Mouse (Mus musculus) mouse trophoblast stem cell (cell line): ENCODE measurements around the gene Whrn.

ENCODE experiments used
- in situ Hi-C, 2 experiments: fragments of 300-500 bp; cut with MseI, MboI; formaldehyde crosslinking; loops; 2 replicates in 1 of 2; 3 replicates in 1 of 2; pipeline ENCODE4 v1.15.1; 2025

Gene Whrn

DNA sequence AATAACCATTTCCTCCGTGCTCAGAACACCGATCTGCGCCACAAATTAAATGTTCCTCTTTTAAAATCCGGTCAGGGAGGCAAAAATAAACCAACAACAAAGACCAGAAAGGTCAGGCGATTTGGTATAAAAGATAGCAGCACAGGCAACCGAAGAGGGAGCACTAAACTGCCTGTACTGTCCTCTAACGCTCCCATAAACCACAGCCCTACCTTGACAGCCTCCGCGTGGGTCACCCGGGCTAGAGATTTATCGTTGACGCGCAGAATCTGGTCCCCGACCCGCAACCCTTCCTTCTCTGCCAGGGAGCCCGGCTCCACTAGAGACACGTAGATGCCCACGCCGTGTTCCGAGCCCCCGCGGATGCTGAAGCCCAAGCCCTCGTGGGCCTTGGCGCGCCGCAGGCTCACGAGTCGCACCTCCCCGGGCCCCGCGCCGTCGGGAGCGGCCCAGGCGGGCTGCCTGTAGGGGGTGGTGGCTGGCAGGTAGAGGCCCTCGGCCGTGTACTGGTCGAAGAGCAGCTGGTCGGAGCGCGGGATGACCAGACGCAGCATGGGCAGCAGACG lies 1.3 kb downstream of the Whrn start:
- in situ Hi-C loops = no loop called here

DNA sequence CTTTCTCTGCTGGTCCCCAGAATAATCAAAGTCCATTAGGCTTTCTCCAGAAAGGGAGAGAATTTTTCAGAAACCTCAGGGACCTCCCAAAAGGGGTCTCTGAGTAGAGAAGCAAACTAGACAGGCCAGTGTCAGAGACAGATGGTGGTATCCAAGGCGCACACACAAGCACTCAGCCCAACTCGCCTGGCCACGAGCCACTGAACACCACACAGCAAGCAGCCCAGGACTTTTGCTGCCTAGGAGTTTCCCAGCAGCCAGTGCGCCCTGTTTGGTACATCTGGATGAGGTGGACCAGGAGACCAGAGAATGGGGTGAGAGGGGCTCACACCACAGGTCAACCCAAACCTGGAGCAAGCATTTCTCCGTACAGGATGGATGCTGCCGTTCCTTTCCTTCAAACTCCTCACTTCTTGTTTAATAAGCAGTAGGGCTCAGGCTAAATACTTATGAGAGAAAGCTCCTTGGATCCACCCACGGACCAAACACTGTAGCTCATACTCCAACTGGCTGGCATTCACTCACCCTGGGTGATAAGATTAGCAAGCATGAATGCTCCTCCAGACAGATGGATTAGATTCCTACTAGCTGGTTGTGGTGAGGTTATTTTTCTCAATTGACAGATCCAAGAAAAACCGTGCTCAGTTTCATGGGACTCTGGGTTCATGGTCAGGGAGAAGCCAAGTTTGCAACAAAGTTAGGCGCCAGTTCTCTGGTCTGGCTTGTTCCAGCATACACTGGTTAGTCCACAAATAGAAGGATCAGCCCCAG lies 2.3 kb downstream of the Whrn start:
- in situ Hi-C loops = no loop called here

- in situ Hi-C loops = no loop called here
These were observed 4.3 kb downstream of the Whrn start for GRCm38 (mm10) chr4:63491521-63491920.

GRCm38 (mm10) chr4:63490146-63490545 lies 5.6 kb downstream of the Whrn start:
- in situ Hi-C loops = no loop called here

GRCm38 (mm10) chr4:63489676-63490075 lies 6.1 kb downstream of the Whrn start:
- in situ Hi-C loops = no loop called here

GRCm38 (mm10) chr4:63487916-63488315 lies 7.9 kb downstream of the Whrn start:
- in situ Hi-C loops = no loop called here

DNA sequence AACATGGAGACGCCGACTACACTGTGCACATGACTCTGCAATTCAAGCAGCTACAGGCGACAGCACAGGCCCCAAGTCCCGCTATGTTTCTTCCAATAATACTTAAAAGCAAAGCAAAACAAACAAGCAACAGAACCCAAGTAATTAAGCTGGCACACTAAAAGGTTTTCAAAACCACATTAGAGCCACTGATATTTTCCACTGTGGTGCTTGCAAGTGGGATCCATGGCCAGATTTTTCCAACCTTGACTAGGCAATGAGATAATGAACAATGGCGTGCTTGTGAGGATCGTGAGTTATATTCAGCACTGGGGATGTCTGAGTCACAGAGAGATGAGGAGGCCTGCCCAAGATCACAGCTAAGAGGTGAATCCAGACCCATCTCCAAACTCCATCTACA lies 8.5 kb downstream of the Whrn start:
- in situ Hi-C loops = no loop called here

GRCm38 (mm10) chr4:63486523-63486922 lies 9.3 kb downstream of the Whrn start:
- in situ Hi-C loops = no loop called here

- in situ Hi-C loops = no loop called here
These were observed 12.1 kb downstream of the Whrn start for GRCm38 (mm10) chr4:63483741-63484140.

- in situ Hi-C loops = no loop called here
These were observed 15.0 kb downstream of the Whrn start for GRCm38 (mm10) chr4:63480845-63481167.

- in situ Hi-C loops = no loop called here
These were observed 15.5 kb downstream of the Whrn start for GRCm38 (mm10) chr4:63480098-63480844.

DNA sequence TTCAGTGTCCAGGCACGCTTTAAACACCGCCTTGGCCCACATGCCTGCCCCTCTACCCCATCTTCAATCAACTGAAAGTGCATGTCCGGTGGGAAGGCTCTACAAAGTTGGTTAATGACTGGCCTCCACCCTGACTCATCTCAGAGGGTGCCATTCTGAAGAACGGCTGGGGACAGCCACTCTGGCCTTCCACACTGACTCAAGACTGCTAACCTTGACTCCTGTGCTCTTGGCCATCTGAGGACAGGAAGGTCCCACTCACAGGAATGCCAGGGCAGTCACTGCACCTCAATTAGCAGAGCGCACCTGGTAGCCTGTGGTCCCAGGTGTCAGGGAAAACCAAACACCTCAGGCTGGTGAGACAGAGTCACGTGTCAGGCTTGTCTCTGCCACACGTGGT lies 17.8 kb downstream of the Whrn start:
- in situ Hi-C loops = no loop called here

DNA sequence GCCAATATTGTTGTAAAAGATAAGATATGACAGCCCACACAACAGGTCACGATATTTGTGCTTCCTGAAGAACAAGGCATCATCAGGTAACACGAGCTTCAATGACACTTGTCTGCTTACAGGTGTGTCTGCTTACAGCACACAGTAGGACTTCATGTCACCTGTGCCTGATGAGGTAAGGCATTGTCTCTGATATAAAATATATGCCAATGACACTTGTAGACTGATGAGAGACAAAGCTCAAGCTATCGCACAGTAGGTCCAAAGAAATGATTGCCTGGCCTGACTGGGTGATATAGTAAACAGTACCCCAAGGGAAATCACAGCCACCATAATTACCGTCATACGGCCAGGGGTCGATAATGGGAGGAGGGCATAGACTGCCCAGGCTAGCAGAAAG lies 18.9 kb downstream of the Whrn start:
- in situ Hi-C loops = no loop called here

- in situ Hi-C loops = no loop called here
These were observed 20.6 kb downstream of the Whrn start for GRCm38 (mm10) chr4:63475208-63475607.

GRCm38 (mm10) chr4:63474439-63474838 lies 21.4 kb downstream of the Whrn start:
- in situ Hi-C loops = no loop called here

DNA sequence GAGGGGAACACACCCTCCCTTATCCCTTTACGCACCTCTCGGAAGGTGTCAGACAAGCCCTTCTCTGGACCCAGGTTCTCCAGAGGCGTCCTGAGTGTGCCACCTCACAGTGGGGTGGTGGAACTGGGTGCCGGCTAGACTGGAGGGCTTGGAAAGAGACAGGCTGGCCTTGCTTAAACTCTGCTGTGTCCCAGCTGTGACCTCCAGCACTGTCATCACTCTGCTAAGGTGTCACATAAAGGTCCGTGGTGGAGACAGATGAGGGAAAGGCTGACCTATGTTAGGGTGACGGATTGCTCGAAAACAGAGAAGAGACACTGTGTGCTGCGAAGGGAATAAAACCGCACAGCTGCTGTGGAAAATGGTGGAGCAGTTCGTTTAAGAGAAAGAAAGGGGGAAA lies 28.5 kb downstream of the Whrn start:
- in situ Hi-C loops = no loop called here

DNA sequence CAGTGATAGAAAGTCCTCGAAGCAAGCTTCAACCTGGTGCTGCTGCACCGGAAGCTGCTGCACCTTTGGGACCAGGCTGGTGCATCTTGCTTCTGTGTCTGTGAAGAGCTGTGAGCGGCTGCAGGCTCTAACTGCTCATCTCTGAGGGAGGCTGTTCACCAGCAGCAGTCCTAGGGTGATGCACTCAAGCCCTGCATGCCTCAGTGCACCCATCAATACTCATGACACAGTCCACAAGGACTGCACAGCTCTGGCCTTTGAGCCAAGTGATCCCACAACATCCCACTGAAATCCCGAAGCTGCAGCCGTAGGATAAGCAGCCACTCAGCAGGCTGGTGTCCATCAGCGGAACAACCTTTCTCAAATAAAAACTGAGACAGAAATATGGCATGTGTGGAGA lies 29.6 kb downstream of the Whrn start:
- in situ Hi-C loops = no loop called here

DNA sequence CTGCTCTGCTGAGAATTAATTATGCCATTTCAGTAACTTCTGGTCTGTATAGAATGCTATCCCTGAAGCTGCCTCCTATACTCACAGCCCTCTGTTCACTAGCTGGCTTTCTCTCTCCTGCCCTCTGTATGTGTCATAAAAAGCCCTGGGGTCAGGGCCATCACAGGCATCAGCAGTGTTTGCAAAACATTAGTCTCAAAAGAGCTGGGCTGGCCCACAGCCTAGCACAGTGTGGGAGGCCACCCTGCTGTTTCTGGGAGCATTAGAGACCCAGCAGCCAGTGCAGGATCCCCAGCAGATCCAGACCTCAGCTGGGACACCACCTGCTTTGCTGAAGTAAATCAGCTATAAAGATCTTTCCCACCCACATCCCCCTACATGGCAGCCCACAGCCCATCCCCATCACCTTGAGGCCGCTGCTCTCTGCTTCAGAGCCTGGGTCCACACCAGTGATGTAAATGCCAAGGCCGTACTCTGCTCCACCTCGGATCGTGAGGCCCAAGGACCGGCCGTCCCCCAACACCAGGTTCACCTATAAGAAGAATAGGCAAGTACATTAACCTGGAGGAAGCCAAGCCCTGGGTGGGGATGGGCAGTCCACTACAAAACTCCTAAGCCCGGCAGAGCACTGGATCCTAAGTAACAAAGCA lies 34.8 kb downstream of the Whrn start:
- in situ Hi-C loops = no loop called here

GRCm38 (mm10) chr4:63459141-63459789 lies 36.5 kb downstream of the Whrn start:
- in situ Hi-C loops = no loop called here

- in situ Hi-C loops = no loop called here
These were observed 39.2 kb downstream of the Whrn start for GRCm38 (mm10) chr4:63456547-63456946.

GRCm38 (mm10) chr4:63453939-63454513 lies 41.8 kb downstream of the Whrn start:
- in situ Hi-C loops = no loop called here

DNA sequence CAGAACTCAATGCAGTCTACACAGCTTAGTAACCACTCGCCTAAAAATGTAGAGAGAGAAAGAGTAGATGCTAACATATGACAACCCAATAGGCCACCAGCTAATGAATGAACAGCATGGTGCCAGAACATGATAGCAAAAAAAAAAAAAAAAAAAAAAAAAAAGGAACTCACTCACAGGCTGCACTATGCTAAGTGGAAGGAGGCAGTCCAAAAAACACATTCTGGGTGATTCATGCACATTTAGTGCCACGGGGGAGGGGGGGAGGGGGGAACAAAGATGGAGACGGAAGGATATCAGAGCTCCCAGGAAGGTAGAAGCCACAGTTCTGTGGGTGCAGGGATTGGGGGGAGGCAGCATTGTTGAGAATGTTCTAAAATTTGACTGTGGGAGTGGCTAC lies 43.2 kb downstream of the Whrn start:
- in situ Hi-C loops = no loop called here
